In the genomic region with DNA sequence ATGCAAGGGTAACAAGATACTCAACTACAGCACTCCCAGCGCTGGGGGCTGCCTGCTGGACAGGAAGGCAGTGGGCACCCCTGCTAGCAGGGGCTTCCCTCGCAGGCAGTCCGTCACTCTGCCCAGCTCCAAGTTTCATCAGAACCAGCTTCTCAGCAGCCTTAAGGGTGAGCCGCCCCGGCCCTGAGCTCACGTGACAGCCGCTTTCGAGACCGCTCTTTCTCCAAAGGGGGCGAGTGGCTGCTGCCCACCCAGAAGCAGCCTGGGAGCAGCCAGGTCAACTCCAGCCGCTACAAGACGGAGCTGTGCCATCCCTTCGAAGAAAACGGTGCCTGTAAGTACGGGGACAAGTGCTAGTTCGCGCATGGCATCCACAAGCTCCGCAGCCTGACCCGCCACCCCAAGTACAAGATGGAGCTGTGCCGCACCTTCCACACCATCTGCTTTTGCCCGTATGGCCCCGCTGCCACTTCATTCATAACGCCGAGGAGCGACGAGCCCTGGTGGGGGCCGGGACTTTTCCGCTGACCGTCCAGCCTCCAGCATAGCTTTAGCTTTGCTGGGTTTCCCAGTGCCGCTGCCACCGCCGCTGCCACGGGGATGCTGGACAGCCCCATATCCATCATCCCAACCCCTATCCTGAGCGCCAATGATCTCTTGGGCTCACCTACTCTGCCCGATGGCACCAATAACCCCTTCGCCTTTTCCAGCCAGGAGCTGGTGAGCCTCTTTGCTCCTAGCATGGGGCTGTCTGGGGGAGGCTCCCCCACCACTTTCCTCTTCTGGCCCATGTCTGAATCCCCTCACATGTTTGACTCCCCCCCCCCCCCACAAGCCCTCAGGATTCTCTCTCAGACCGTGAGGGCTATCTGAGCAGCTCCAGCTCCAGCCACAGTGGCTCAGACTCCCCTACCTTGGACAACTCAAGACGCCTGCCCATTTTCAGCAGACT, we compare ENCODE assay signal across 8 mouse cellular contexts. TPM values are rescaled to one million over a fixed set of nuclear protein-coding genes. Genes with fewer than 3 reads are reported as not detected.
DNase-seq lines count a peak whose midpoint lies in the region; ATAC-seq and TF ChIP-seq lines count a peak whose summit lies in the region.

No protein-coding gene starts in this region.

- H3K9ac ChIP-seq in heart, embryonic 13.5 days = peak overlapping the region; percentile 62
- peak overlapping the region; percentile 31; the same call in 1 of the 2 replicates for H3K9ac ChIP-seq in midbrain, embryonic 15.5 days

- no peak for TF ChIP-seq CTCF in lung, adult 2 months (IDR thresholded peaks at IDR 0.05; ENCODE audit: insufficient read depth, low read length)

- H3K27ac ChIP-seq in heart, embryonic 13.5 days (replicated peaks) = no peak overlapping the region
- peak overlapping the region; percentile 30; the same call in 1 of the 2 replicates for H3K27ac ChIP-seq in limb, embryonic 10.5 days
- no peak overlapping the region for H3K27ac ChIP-seq in midbrain, embryonic 15.5 days

- peak; percentile 18 for DNase-seq in lung, adult 2 months
- no peak for DNase-seq in lung, postnatal 14 days
- peak; percentile 27 to 34 for DNase-seq in cerebellum, postnatal 25 days
- DNase-seq in limb, embryonic 10.5 days (ENCODE audit: low spot score) = peak; percentile 55
- peak; percentile 14 for DNase-seq in thymus, postnatal 14 days
- no peak for DNase-seq in layer of hippocampus, adult 9-10 months (ENCODE audit: low spot score)

- H3K4me3 ChIP-seq in lung, adult 2 months (replicated peaks; ENCODE audit: extremely low read depth, low read depth, low read length) = peak overlapping the region; percentile 34
- H3K4me3 ChIP-seq in heart, embryonic 13.5 days = peak overlapping the region; percentile 56
- peak overlapping the region; percentile 47 for H3K4me3 ChIP-seq in limb, embryonic 10.5 days
- H3K4me3 ChIP-seq in midbrain, embryonic 15.5 days = peak overlapping the region; percentile 43

- H3K4me2 ChIP-seq in heart, embryonic 13.5 days = peak overlapping the region; percentile 81
- peak overlapping the region; percentile 78 for H3K4me2 ChIP-seq in midbrain, embryonic 15.5 days

- no peak for TF ChIP-seq POLR2A in lung, adult 2 months (IDR thresholded peaks at IDR 0.05; ENCODE audit: borderline replicate concordance, extremely low read depth, low read depth, low read length)

- H3K4me1 ChIP-seq in lung, adult 2 months (ENCODE audit: control insufficient read depth, insufficient read depth, low read length) = no peaks in the 10 kb centered on the region
- H3K4me1 ChIP-seq in heart, embryonic 13.5 days = no peaks in the 10 kb centered on the region
- H3K4me1 ChIP-seq in limb, embryonic 10.5 days = no peaks in the 10 kb centered on the region
- H3K4me1 ChIP-seq in midbrain, embryonic 15.5 days = no peaks in the 10 kb centered on the region

- ATAC-seq in heart, embryonic 13.5 days (ENCODE audit: extremely low read depth, insufficient number of reproducible peaks, low FRiP score, low TSS enrichment) = peak; percentile 54; the same call in 1 of the 2 replicates
- peak; percentile 81 for ATAC-seq in midbrain, embryonic 15.5 days (replicated peaks)

- H3K9me3 ChIP-seq in heart, embryonic 13.5 days = peaks cover 7% of the 10 kb centered on the region
- peaks cover 2% of the 10 kb centered on the region for H3K9me3 ChIP-seq in limb, embryonic 10.5 days (replicated peaks)
- H3K9me3 ChIP-seq in midbrain, embryonic 15.5 days = no peaks in the 10 kb centered on the region; the same call in 1 of the 2 replicates

- H3K27me3 ChIP-seq in heart, embryonic 13.5 days (replicated peaks) = no peaks in the 10 kb centered on the region
- no peaks in the 10 kb centered on the region for H3K27me3 ChIP-seq in limb, embryonic 10.5 days (ENCODE audit: low read depth, poor library complexity, severe bottlenecking)
- no peaks in the 10 kb centered on the region for H3K27me3 ChIP-seq in midbrain, embryonic 15.5 days (replicated peaks)

- WGBS in lung, adult 2 months = 30% methylated on average over 38 of the region's 38 CpGs
- 13% methylated on average over 38 of the region's 38 CpGs for WGBS in heart, embryonic 13.5 days
- WGBS in limb, embryonic 10.5 days = 19% methylated on average over 36 of the region's 38 CpGs
- WGBS in midbrain, embryonic 15.5 days = 17% methylated on average over 38 of the region's 38 CpGs

- no peaks in the 10 kb centered on the region for H3K36me3 ChIP-seq in heart, embryonic 13.5 days
- no peaks in the 10 kb centered on the region for H3K36me3 ChIP-seq in limb, embryonic 10.5 days
- H3K36me3 ChIP-seq in midbrain, embryonic 15.5 days (replicated peaks) = no peaks in the 10 kb centered on the region

RNA-seq across cellular contexts. Expression of a gene that starts 8.7 kb away (rescaled TPM):
- 2.2 and 3.8 TPM in 2 replicates for polyA plus RNA-seq in lung, adult 2 months (2012; rRNA removed)
- 2.0 and 2.1 TPM in 2 replicates for polyA plus RNA-seq in heart, embryonic 13.5 days (2015; fragmentation: Nextera tagmentation; extraction: Ambion mirVana)
- 3.3 and 3.4 TPM in 2 replicates for polyA plus RNA-seq in limb, embryonic 10.5 days (2016; fragmentation: Nextera tagmentation; extraction: Ambion mirVana)
- polyA plus RNA-seq in midbrain, embryonic 15.5 days (2015; fragmentation: Nextera tagmentation; extraction: Ambion mirVana) = 5.0 and 5.5 TPM in 2 replicates

RNA-seq across cellular contexts. Expression of a gene that starts 59.9 kb away (rescaled TPM):
- not detected in 2 replicates for polyA plus RNA-seq in lung, adult 2 months (2012; rRNA removed)
- not detected in 2 replicates for polyA plus RNA-seq in heart, embryonic 13.5 days (2015; fragmentation: Nextera tagmentation; extraction: Ambion mirVana)
- not detected in 2 replicates for polyA plus RNA-seq in limb, embryonic 10.5 days (2016; fragmentation: Nextera tagmentation; extraction: Ambion mirVana)
- not detected in 2 replicates for polyA plus RNA-seq in midbrain, embryonic 15.5 days (2015; fragmentation: Nextera tagmentation; extraction: Ambion mirVana)

Comparison
In these comparisons a context has a peak if more than half of its experiments do, and no peak if none do; other contexts are left out.
1. DNase-seq: peak in lung, adult 2 months (single experiment), cerebellum, postnatal 25 days (2 of 2), limb, embryonic 10.5 days (single experiment) and thymus, postnatal 14 days (single experiment); none in lung, postnatal 14 days (single experiment) and layer of hippocampus, adult 9-10 months (single experiment).
2. Peak in every context shown above with its lines, with median percentiles within 50 percentile points of each other: H3K4me3 ChIP-seq.